Mouse (Mus musculus) embryonic facial prominence, embryonic 12.5 days (tissue): ENCODE measurements around the gene Mkks. TPM values are rescaled to one million over a fixed set of nuclear protein-coding genes. Genes with fewer than 3 reads are reported as not detected.
A peak's percentile ranks its signal among the peaks of the same experiment; 100 is the strongest.

Experiments used
- ATAC-seq: fragments of 200-750 bp; cut with Nextera tagmentation; 2 replicates; pipeline ENCODE4 v1.8.0; 2017; ENCODE audit not compliant: insufficient number of reproducible peaks, insufficient read depth, low FRiP score, low TSS enrichment
- H3K27ac ChIP-seq: fragments of 300-500 bp; sonication (generic); 2 replicates; pipeline ENCODE4 v1.5.1; 2016; ENCODE audit warnings: mild to moderate bottlenecking
- H3K27me3 ChIP-seq: fragments of 300-500 bp; sonication (generic); 2 replicates; pipeline ENCODE4 v1.6.1; 2016; ENCODE audit warnings: mild to moderate bottlenecking, moderate library complexity
- H3K36me3 ChIP-seq: fragments of 300-500 bp; sonication (generic); 2 replicates; pipeline ENCODE4 v1.6.1; 2016; ENCODE audit warnings: mild to moderate bottlenecking
- H3K4me1 ChIP-seq: fragments of 300-500 bp; sonication (generic); 2 replicates; pipeline ENCODE4 v1.6.1; 2016
- H3K4me2 ChIP-seq: fragments of 300-500 bp; sonication (generic); replicated peaks from 2 replicates; pipeline ENCODE4 v1.6.1; 2016; ENCODE audit warnings: mild to moderate bottlenecking, moderate library complexity
- H3K4me3 ChIP-seq: fragments of 300-500 bp; sonication (generic); 2 replicates; pipeline ENCODE4 v1.5.1; 2016; ENCODE audit warnings: mild to moderate bottlenecking
- H3K9ac ChIP-seq: fragments of 300-500 bp; sonication (generic); 2 replicates; pipeline ENCODE4 v1.6.1; 2016; ENCODE audit warnings: mild to moderate bottlenecking, moderate library complexity
- H3K9me3 ChIP-seq: fragments of 300-500 bp; sonication (generic); 2 replicates; pipeline ENCODE4 v1.6.1; 2016; ENCODE audit warnings: mild to moderate bottlenecking, moderate library complexity
- WGBS: fragments of 180-500 bp; shearing (Covaris S2); methylation state at CpG from one replicate; pipeline ENCODE4 v1.1.7; 2016; 5-methylcytosine and 5-hydroxymethylcytosine counted together
- polyA plus RNA-seq: library from polyadenylated mRNA; unstranded; fragments of >200 nt; fragmentation: Nextera tagmentation; extraction: Ambion mirVana; gene quantifications from 2 replicates; pipeline ENCODE4 v1.2.1, GENCODE M21; 2016

The Mkks gene
- 13.0 and 16.0 TPM in 2 replicates for polyA plus RNA-seq

GRCm38 (mm10) chr2:136891068-136891950, at the start of gene Mkks, which contains the start of the genes Slx4ip and AL731706.1:
Gene Mkks (minus strand): TSS chr2:136891389.
Gene Slx4ip (plus strand): TSS chr2:136891218.
Gene AL731706.1 (minus strand): TSS chr2:136891389.
- peak within 1 kb of the TSS; percentile 66 for H3K9ac ChIP-seq
- H3K4me3 ChIP-seq: peak within 1 kb of the TSS; percentile 87
- H3K27ac ChIP-seq: peak within 1 kb of the TSS; percentile 84
- no peaks in the 10 kb centered on the region for H3K36me3 ChIP-seq
- H3K4me2 ChIP-seq: peak within 1 kb of the TSS; percentile 52
- WGBS: under 1% methylated on average over 49 of the region's 49 CpGs
- no peaks in the 10 kb centered on the region for H3K27me3 ChIP-seq
- H3K4me1 ChIP-seq: peaks cover 3% of the 10 kb centered on the region; the same call in 1 of the 2 replicates
- no peaks in the 10 kb centered on the region for H3K9me3 ChIP-seq
- peak; percentile 100 for ATAC-seq

- H3K9me3 ChIP-seq: no peaks in the 10 kb centered on the region
- ATAC-seq: no peak
- H3K9ac ChIP-seq: no peak overlapping the region
- H3K4me2 ChIP-seq: no peak overlapping the region
- no peak overlapping the region for H3K27ac ChIP-seq
- no peaks in the 10 kb centered on the region for H3K27me3 ChIP-seq
- H3K4me1 ChIP-seq: no peaks in the 10 kb centered on the region
- no peaks in the 10 kb centered on the region for H3K36me3 ChIP-seq
- 89% methylated on average over 1 of the region's 1 CpGs for WGBS
- no peak overlapping the region for H3K4me3 ChIP-seq
Observed at GRCm38 (mm10) chr2:136938249-136938648, 47.1 kb upstream of the Mkks start.

GRCm38 (mm10) chr2:136936391-136937288, 45.5 kb upstream of the Mkks start:
- Histone ChIP-seq H3K4me3 (no peak overlapping the region), H3K27ac (no peak overlapping the region), H3K36me3 (no peaks in the 10 kb centered on the region), H3K9ac (no peak overlapping the region), H3K27me3 (no peaks in the 10 kb centered on the region), H3K9me3 (no peaks in the 10 kb centered on the region), H3K4me1 (no peaks in the 10 kb centered on the region), H3K4me2 (no peak overlapping the region)
- 92% methylated on average over 4 of the region's 4 CpGs for WGBS
- no peak for ATAC-seq

GRCm38 (mm10) chr2:136921003-136921408, 29.8 kb upstream of the Mkks start:
- Histone ChIP-seq H3K27ac (no peak overlapping the region), H3K27me3 (no peaks in the 10 kb centered on the region), H3K36me3 (no peaks in the 10 kb centered on the region), H3K9ac (no peak overlapping the region), H3K4me3 (no peak overlapping the region), H3K4me2 (no peak overlapping the region), H3K9me3 (no peaks in the 10 kb centered on the region), H3K4me1 (peaks cover 11% of the 10 kb centered on the region)
- no peak for ATAC-seq
- WGBS: 65% methylated on average over 4 of the region's 4 CpGs

GRCm38 (mm10) chr2:136920257-136920993, 29.2 kb upstream of the Mkks start:
- Histone ChIP-seq H3K4me1 (peaks cover 11% of the 10 kb centered on the region), H3K4me2 (no peak overlapping the region), H3K36me3 (no peaks in the 10 kb centered on the region), H3K9ac (no peak overlapping the region), H3K9me3 (no peaks in the 10 kb centered on the region), H3K27me3 (no peaks in the 10 kb centered on the region), H3K27ac (no peak overlapping the region), H3K4me3 (no peak overlapping the region)
- ATAC-seq: no peak
- 83% methylated on average over 3 of the region's 3 CpGs for WGBS

- no peaks in the 10 kb centered on the region for H3K9me3 ChIP-seq
- no peak overlapping the region for H3K4me3 ChIP-seq
- H3K9ac ChIP-seq: no peak overlapping the region
- no peak for ATAC-seq
- no peak overlapping the region for H3K4me2 ChIP-seq
- WGBS: 90% methylated on average over 1 of the region's 1 CpGs
- no peaks in the 10 kb centered on the region for H3K36me3 ChIP-seq
- H3K4me1 ChIP-seq: peaks cover 15% of the 10 kb centered on the region
- H3K27ac ChIP-seq: no peak overlapping the region
- H3K27me3 ChIP-seq: no peaks in the 10 kb centered on the region
Observed at GRCm38 (mm10) chr2:136919433-136919832, 28.2 kb upstream of the Mkks start.

- Histone ChIP-seq H3K4me3 (no peak overlapping the region), H3K9me3 (no peaks in the 10 kb centered on the region), H3K4me2 (no peak overlapping the region), H3K27ac (no peak overlapping the region), H3K4me1 (peaks cover 18% of the 10 kb centered on the region), H3K9ac (no peak overlapping the region), H3K27me3 (no peaks in the 10 kb centered on the region), H3K36me3 (no peaks in the 10 kb centered on the region)
- 53% methylated on average over 3 of the region's 3 CpGs for WGBS
- no peak for ATAC-seq
Observed at GRCm38 (mm10) chr2:136914334-136914902, 23.2 kb upstream of the Mkks start.

GRCm38 (mm10) chr2:136913021-136913420, 21.8 kb upstream of the Mkks start:
- H3K36me3 ChIP-seq: no peaks in the 10 kb centered on the region
- no peak for ATAC-seq
- no peaks in the 10 kb centered on the region for H3K27me3 ChIP-seq
- no peak overlapping the region for H3K27ac ChIP-seq
- no peak overlapping the region for H3K4me3 ChIP-seq
- peaks cover 18% of the 10 kb centered on the region for H3K4me1 ChIP-seq
- H3K9me3 ChIP-seq: no peaks in the 10 kb centered on the region
- WGBS: 75% methylated on average over 3 of the region's 3 CpGs
- no peak overlapping the region for H3K4me2 ChIP-seq
- no peak overlapping the region for H3K9ac ChIP-seq

GRCm38 (mm10) chr2:136911958-136912411, 20.8 kb upstream of the Mkks start:
- WGBS: 27% methylated on average over 4 of the region's 4 CpGs
- Histone ChIP-seq H3K36me3 (no peaks in the 10 kb centered on the region), H3K9me3 (no peaks in the 10 kb centered on the region), H3K27ac (no peak overlapping the region), H3K9ac (no peak overlapping the region), H3K27me3 (no peaks in the 10 kb centered on the region), H3K4me3 (no peak overlapping the region), H3K4me2 (no peak overlapping the region), H3K4me1 (peaks cover 16% of the 10 kb centered on the region)
- ATAC-seq: no peak

GRCm38 (mm10) chr2:136909298-136909697, 18.1 kb upstream of the Mkks start:
- H3K4me1 ChIP-seq: peaks cover 6% of the 10 kb centered on the region; the same call in 1 of the 2 replicates
- peaks cover 5% of the 10 kb centered on the region; the same call in 1 of the 2 replicates for H3K36me3 ChIP-seq
- H3K27me3 ChIP-seq: no peaks in the 10 kb centered on the region
- 72% methylated on average over 2 of the region's 2 CpGs for WGBS
- no peak overlapping the region for H3K27ac ChIP-seq
- H3K4me2 ChIP-seq: no peak overlapping the region
- H3K9me3 ChIP-seq: no peaks in the 10 kb centered on the region
- ATAC-seq: no peak
- no peak overlapping the region for H3K4me3 ChIP-seq
- no peak overlapping the region for H3K9ac ChIP-seq

GRCm38 (mm10) chr2:136908596-136908995, 17.4 kb upstream of the Mkks start:
- H3K9me3 ChIP-seq: no peaks in the 10 kb centered on the region
- peaks cover 6% of the 10 kb centered on the region; the same call in 1 of the 2 replicates for H3K4me1 ChIP-seq
- H3K4me2 ChIP-seq: no peak overlapping the region
- no peak overlapping the region for H3K9ac ChIP-seq
- ATAC-seq: no peak
- H3K27ac ChIP-seq: no peak overlapping the region
- WGBS: 64% methylated on average over 3 of the region's 3 CpGs
- no peaks in the 10 kb centered on the region for H3K27me3 ChIP-seq
- H3K36me3 ChIP-seq: peaks cover 5% of the 10 kb centered on the region; the same call in 1 of the 2 replicates
- H3K4me3 ChIP-seq: no peak overlapping the region
